ENCODE assay signal across 26 mouse cellular contexts in genomic region chr16:91919056-91919455, GRCm38 (mm10).
DNase-seq lines count a peak whose midpoint lies in the region; ATAC-seq and TF ChIP-seq lines count a peak whose summit lies in the region.
"Had no signal": no experiment of that assay in that cellular context is flagged by ENCODE, and none has a peak within 500 bp of the region (broad histone marks: within the 10 kb centered on the region; RNA-seq: fewer than 3 reads in every experiment).

No protein-coding gene starts in this region.

- no peaks in the 10 kb centered on the region for H3K79me2 ChIP-seq in CH12.LX (replicated peaks; ENCODE audit: control insufficient read depth, extremely low read depth, insufficient read depth, poor library complexity, severe bottlenecking)

- H3K4me1 ChIP-seq in forebrain, embryonic 10.5 days, result peaks cover 37% of the 10 kb centered on the region
- H3K4me1 ChIP-seq in forebrain, embryonic 14.5 days (ENCODE audit: control insufficient read depth, insufficient read depth, low read length), result peaks cover 10% of the 10 kb centered on the region
- peaks cover 15% of the 10 kb centered on the region; the same call in 1 of the 2 replicates for H3K4me1 ChIP-seq in limb, embryonic 12.5 days (replicated peaks)
- H3K4me1 ChIP-seq in limb, embryonic 10.5 days, result peaks cover 21% of the 10 kb centered on the region
- H3K4me1 ChIP-seq in CH12.LX (ENCODE audit: control insufficient read depth in 1 of 2, insufficient read depth in 2 of 2), result peaks cover 11 to 35% of the 10 kb centered on the region in 2 experiments

- no peaks in the 10 kb centered on the region for H3K9me3 ChIP-seq in forebrain, embryonic 10.5 days
- H3K9me3 ChIP-seq in forebrain, embryonic 14.5 days (replicated peaks; ENCODE audit: control insufficient read depth, low read length), result no peaks in the 10 kb centered on the region
- H3K9me3 ChIP-seq in limb, embryonic 12.5 days, result no peaks in the 10 kb centered on the region
- no peaks in the 10 kb centered on the region for H3K9me3 ChIP-seq in limb, embryonic 10.5 days (replicated peaks)
- H3K9me3 ChIP-seq in CH12.LX (replicated peaks; ENCODE audit: low read length), result no peaks in the 10 kb centered on the region
- H3K9me3 ChIP-seq: embryonic facial prominence, embryonic 15.5 days; heart, embryonic 13.5 days; intestine, embryonic 15.5 days; limb, embryonic 15.5 days; megakaryocyte, embryonic 14.5 days; midbrain, embryonic 15.5 days; neural tube, embryonic 12.5 days had no signal

- in situ Hi-C loops in CH12.LX (cut with MboI; ENCODE audit: low pct_ligation_motif_present, low pct_unique_long_range_greater_than_20kb, low sequenced_read_pairs), result loop anchor here (5.0 to 25.0 kb wide), 2 partner anchors 192 to 557 kb away; partner anchors contain the start of genes Cryzl1, Ifnar2 and Itsn1

- H3K27me3 ChIP-seq in forebrain, embryonic 10.5 days (ENCODE audit: poor library complexity, severe bottlenecking), result no peaks in the 10 kb centered on the region
- no peaks in the 10 kb centered on the region for H3K27me3 ChIP-seq in forebrain, embryonic 14.5 days (replicated peaks; ENCODE audit: control insufficient read depth, insufficient read depth, low read length)
- no peaks in the 10 kb centered on the region for H3K27me3 ChIP-seq in limb, embryonic 12.5 days
- no peaks in the 10 kb centered on the region for H3K27me3 ChIP-seq in limb, embryonic 10.5 days (ENCODE audit: low read depth, poor library complexity, severe bottlenecking)
- H3K27me3 ChIP-seq in CH12.LX (replicated peaks), result no peaks in the 10 kb centered on the region
- H3K27me3 ChIP-seq: embryonic facial prominence, embryonic 15.5 days; heart, embryonic 13.5 days; intestine, embryonic 15.5 days; limb, embryonic 15.5 days; midbrain, embryonic 15.5 days; neural tube, embryonic 12.5 days had no signal

- TF ChIP-seq POLR2A in CH12.LX (IDR thresholded peaks at IDR 0.05; ENCODE audit: low read depth, low read length), result no peak

- dilution Hi-C loops in CH12.LX (cut with MboI; ENCODE audit: extremely low pct_ligation_motif_present, extremely low pct_unique_long_range_greater_than_20kb, low sequenced_read_pairs), result no loop called here

- no peak overlapping the region for H3K9ac ChIP-seq in forebrain, embryonic 14.5 days (ENCODE audit: low read length)
- peak overlapping the region; percentile 18; the same call in 1 of the 2 replicates for H3K9ac ChIP-seq in limb, embryonic 12.5 days (replicated peaks)
- H3K9ac ChIP-seq in CH12.LX (ENCODE audit: insufficient read depth, low read depth), result no peak overlapping the region
- H3K9ac ChIP-seq: embryonic facial prominence, embryonic 15.5 days; heart, embryonic 13.5 days; hindbrain, embryonic 14.5 days; intestine, embryonic 15.5 days; limb, embryonic 15.5 days; liver, embryonic 14.5 days; lung, embryonic 14.5 days; midbrain, embryonic 15.5 days; neural tube, embryonic 12.5 days had no signal

- ATAC-seq in forebrain, embryonic 14.5 days, result no peak
- ATAC-seq in limb, embryonic 12.5 days (ENCODE audit: insufficient number of reproducible peaks, insufficient read depth, low FRiP score, low TSS enrichment, low read depth), result no peak
- no peak for ATAC-seq in erythroblast, adult 5-6 weeks (replicated peaks; ENCODE audit: low FRiP score, poor library complexity, severe bottlenecking)
- ATAC-seq: intestine, embryonic 15.5 days had no signal

- peaks cover 20% of the 10 kb centered on the region for H3K36me3 ChIP-seq in forebrain, embryonic 10.5 days (replicated peaks)
- peaks cover 17% of the 10 kb centered on the region for H3K36me3 ChIP-seq in forebrain, embryonic 14.5 days (ENCODE audit: control insufficient read depth, insufficient read depth, low read length)
- H3K36me3 ChIP-seq in limb, embryonic 12.5 days, result peaks cover 11% of the 10 kb centered on the region
- H3K36me3 ChIP-seq in limb, embryonic 10.5 days, result peaks cover 19% of the 10 kb centered on the region
- peaks cover 11 to 24% of the 10 kb centered on the region in 2 experiments for H3K36me3 ChIP-seq in CH12.LX (replicated peaks in 1 of 2; ENCODE audit: control insufficient read depth in 1 of 2, insufficient read depth in 1 of 2, low read length in 1 of 2)

- no peak for TF ChIP-seq CTCF in CH12.LX (conservative IDR thresholded peaks at IDR 0.05 in 1 of 2, IDR thresholded peaks at IDR 0.05 in 1 of 2; ENCODE audit: low read depth in 2 of 2, low read length in 2 of 2)

- WGBS in forebrain, embryonic 10.5 days, result 54% methylated on average over 6 of the region's 6 CpGs
- 53% methylated on average over 6 of the region's 6 CpGs for whole genome bisulfite sequencing in forebrain, embryonic 14.5 days
- WGBS in limb, embryonic 12.5 days, result 59% methylated on average over 6 of the region's 6 CpGs
- WGBS in limb, embryonic 10.5 days, result 61% methylated on average over 6 of the region's 6 CpGs

- TF ChIP-seq EP300 in CH12.LX (IDR thresholded peaks at IDR 0.05; ENCODE audit: low read length), result no peak

- no peak for TF ChIP-seq RAD21 in CH12.LX (IDR thresholded peaks at IDR 0.05; ENCODE audit: low read depth, low read length)

- H3K4me2 ChIP-seq in forebrain, embryonic 14.5 days (ENCODE audit: low read length), result no peak overlapping the region
- H3K4me2 ChIP-seq in limb, embryonic 12.5 days, result no peak overlapping the region
- no peak overlapping the region for H3K4me2 ChIP-seq in CH12.LX (ENCODE audit: insufficient read depth, low read depth, poor library complexity, severe bottlenecking)
- H3K4me2 ChIP-seq: embryonic facial prominence, embryonic 15.5 days; heart, embryonic 13.5 days; hindbrain, embryonic 14.5 days; intestine, embryonic 15.5 days; limb, embryonic 15.5 days; lung, embryonic 14.5 days; midbrain, embryonic 15.5 days; neural tube, embryonic 12.5 days had no signal

- H3K27ac ChIP-seq in forebrain, embryonic 10.5 days, result peak overlapping the region; percentile 62; the same call in 1 of the 2 replicates
- no peak overlapping the region for H3K27ac ChIP-seq in forebrain, embryonic 14.5 days (ENCODE audit: low read depth, low read length)
- no peak overlapping the region for H3K27ac ChIP-seq in limb, embryonic 12.5 days
- H3K27ac ChIP-seq in limb, embryonic 10.5 days, result no peak overlapping the region
- H3K27ac ChIP-seq in CH12.LX (ENCODE audit: insufficient read depth, low read depth), result no peak overlapping the region
- H3K27ac ChIP-seq: embryonic facial prominence, embryonic 15.5 days; heart, embryonic 13.5 days; hindbrain, embryonic 14.5 days; intestine, embryonic 15.5 days; limb, embryonic 15.5 days; liver, embryonic 14.5 days; neural tube, embryonic 12.5 days had no signal

- no peak for DNase-seq in forebrain, embryonic 10.5 days (ENCODE audit: extremely low spot score, low spot score)
- DNase-seq in forebrain, embryonic 14.5 days (ENCODE audit: low spot score), result no peak
- no peak for DNase-seq in limb, embryonic 10.5 days (ENCODE audit: low spot score)
- DNase-seq in CH12.LX (ENCODE audit: extremely low read depth) (no peak), ZHBTc4 (ENCODE audit: low read depth, low spot score) (peak; percentile 80)
- no peak for DNase-seq in T-cell, adult 2 months (ENCODE audit: low spot score)
- DNase-seq: cerebellum, adult 11 months; cerebellum, adult 9-11 months; gastrocnemius, postnatal 14 days; heart, adult 18-20 months; heart, postnatal 14 days; kidney, adult 8-10 months; kidney, postnatal 10 days; lung, embryonic 14.5 days; lung, postnatal 36 days had no signal

- H3K4me3 ChIP-seq in forebrain, embryonic 10.5 days, result no peak overlapping the region
- H3K4me3 ChIP-seq in forebrain, embryonic 14.5 days (ENCODE audit: low read depth, low read length), result no peak overlapping the region
- H3K4me3 ChIP-seq in limb, embryonic 12.5 days (replicated peaks), result no peak overlapping the region
- no peak overlapping the region for H3K4me3 ChIP-seq in limb, embryonic 10.5 days
- no peak overlapping the region for H3K4me3 ChIP-seq in CH12.LX (replicated peaks in 1 of 3; ENCODE audit: low read depth in 2 of 3, low read length in 2 of 3, poor library complexity in 1 of 3)
- H3K4me3 ChIP-seq: embryonic facial prominence, embryonic 15.5 days; heart, embryonic 13.5 days; intestine, embryonic 15.5 days; limb, embryonic 15.5 days; megakaryocyte, embryonic 14.5 days; midbrain, embryonic 15.5 days; neural tube, embryonic 12.5 days had no signal

TF ChIP-seq in CH12.LX, 34 proteins besides CTCF, POLR2A, EP300 and RAD21:
- TF ChIP-seq IRF4 (IDR thresholded peaks at IDR 0.05; ENCODE audit: low read depth, low read length), result no peak
- no peak for TF ChIP-seq NELFE (IDR thresholded peaks at IDR 0.05; ENCODE audit: low read depth, low read length)
- no peak for TF ChIP-seq PAX5 (IDR thresholded peaks at IDR 0.05; ENCODE audit: low read length)
- 0 out of 2 replicates have a peak, but pooled peaks have one; percentile 1 for TF ChIP-seq MXI1 (IDR thresholded peaks at IDR 0.05; ENCODE audit: low read depth, low read length)
- TF ChIP-seq JUN (IDR thresholded peaks at IDR 0.05; ENCODE audit: insufficient read depth, low read depth, low read length), result no peak
- TF ChIP-seq UBTF (IDR thresholded peaks at IDR 0.05; ENCODE audit: low read depth, low read length), result no peak
TF ChIP-seq in CH12.LX: peak in this region for 1.
